Mouse (Mus musculus) layer of hippocampus, adult 18-20 months (tissue): ENCODE results near the gene Kcnv2. TPM values are rescaled to one million over a fixed set of nuclear protein-coding genes. Genes with fewer than 3 reads are reported as not detected.

ENCODE experiments used
- DNase-seq, 2 experiments: peaks; one replicate each; pipeline ENCODE4 v3.0.0; 2022; ENCODE audit warnings: low spot score in 2 of 2
- long read RNA-seq: library from polyadenylated mRNA; stranded (forward); transcript quantifications from one replicate; pipeline ENCODE4 v2.0.0, GENCODE M21; 2021
- total RNA-seq, 2 experiments: library from RNA; stranded (reverse); gene quantifications; 2 replicates each; pipeline ENCODE4 v1.2.3; 2021

The Kcnv2 gene
- total RNA-seq = under 1 TPM; 0.10 to 0.22 TPM
- long read RNA-seq = 0 reads

GRCm38 (mm10) chr19:27322281-27322680 is at the start of gene Kcnv2:
Kcnv2 (plus strand) TSS chr19:27322588.
- DNase-seq = no peak

GRCm38 (mm10) chr19:27273385-27273784 is 49.0 kb upstream of the Kcnv2 start:
- no peak for DNase-seq

- DNase-seq = no peak
Observed at GRCm38 (mm10) chr19:27274382-27274781, 48.0 kb upstream of the Kcnv2 start.

- DNase-seq = no peak
Observed at GRCm38 (mm10) chr19:27279174-27279573, 43.2 kb upstream of the Kcnv2 start.

GRCm38 (mm10) chr19:27310039-27310438 is 12.3 kb upstream of the Kcnv2 start:
- DNase-seq = no peak

GRCm38 (mm10) chr19:27311311-27311710 is 11.1 kb upstream of the Kcnv2 start:
- no peak for DNase-seq

- DNase-seq = no peak
Observed at GRCm38 (mm10) chr19:27312266-27313079, 9.9 kb upstream of the Kcnv2 start.

- DNase-seq = peak in 1 of 2 experiments; percentile 18
Observed at GRCm38 (mm10) chr19:27313080-27313413, 9.3 kb upstream of the Kcnv2 start.

GRCm38 (mm10) chr19:27316313-27317258 is 5.8 kb upstream of the Kcnv2 start:
- no peak for DNase-seq

- DNase-seq = peak; percentile 11 to 31
Observed at GRCm38 (mm10) chr19:27317337-27317736, 5.1 kb upstream of the Kcnv2 start.

GRCm38 (mm10) chr19:27322911-27323627 is 681 bp downstream of the Kcnv2 start:
- DNase-seq = no peak

- no peak for DNase-seq
Observed at GRCm38 (mm10) chr19:27325558-27325957, 3.2 kb downstream of the Kcnv2 start.

- DNase-seq = no peak
Observed at GRCm38 (mm10) chr19:27327569-27327968, 5.2 kb downstream of the Kcnv2 start.

- DNase-seq = no peak
Observed at GRCm38 (mm10) chr19:27328166-27328565, 5.8 kb downstream of the Kcnv2 start.

GRCm38 (mm10) chr19:27328644-27329043 is 6.3 kb downstream of the Kcnv2 start:
- DNase-seq = no peak

- DNase-seq = no peak
Observed at GRCm38 (mm10) chr19:27332207-27332794, 9.9 kb downstream of the Kcnv2 start.

GRCm38 (mm10) chr19:27336126-27336917 is 13.9 kb downstream of the Kcnv2 start:
- DNase-seq = no peak

- DNase-seq = no peak
Observed at GRCm38 (mm10) chr19:27346501-27346900, 24.1 kb downstream of the Kcnv2 start.

GRCm38 (mm10) chr19:27351700-27352099 is 29.3 kb downstream of the Kcnv2 start:
- DNase-seq = peak; percentile 25 to 65

GRCm38 (mm10) chr19:27360381-27360780 is 38.0 kb downstream of the Kcnv2 start:
- DNase-seq = no peak
